Mouse (Mus musculus) kidney, postnatal 0 days (tissue): ENCODE measurements at regions not wholly inside any gene's neighbourhood (a gene's known extent, or its start where the extent isn't known, plus 50 kb on each side); places are given as distances from the start of the nearest gene placed in this dataset.

Source experiments
- ATAC-seq: fragments of 200-750 bp; cut with Nextera tagmentation; replicated peaks from 2 replicates; pipeline ENCODE4 v1.8.0; 2017; ENCODE audit warnings: low read depth, moderate number of reproducible peaks, moderate TSS enrichment, moderate library complexity; ENCODE audit not compliant: low FRiP score
- DNase-seq: peaks from one replicate; pipeline ENCODE4 v3.0.0-alpha.2; 2016; ENCODE audit warnings: low spot score
- H3K27ac ChIP-seq: fragments of 300-500 bp; sonication (generic); 2 replicates; pipeline ENCODE4 v1.5.1; 2014; ENCODE audit warnings: mild to moderate bottlenecking
- H3K27me3 ChIP-seq: fragments of 300-500 bp; sonication (generic); 2 replicates; pipeline ENCODE4 v1.6.1; 2014; ENCODE audit warnings: low read length, mixed read lengths; ENCODE audit not compliant: insufficient read depth
- H3K36me3 ChIP-seq: fragments of 300-500 bp; sonication (generic); 2 replicates; pipeline ENCODE4 v1.6.1; 2014; ENCODE audit warnings: low read length, mixed read lengths; ENCODE audit not compliant: insufficient read depth
- H3K4me1 ChIP-seq: fragments of 300-500 bp; sonication (generic); replicated peaks from 2 replicates; pipeline ENCODE4 v1.6.1; 2014; ENCODE audit warnings: antibody characterized with exemption, low read length, mixed read lengths; ENCODE audit not compliant: insufficient read depth
- H3K4me2 ChIP-seq: fragments of 300-500 bp; sonication (generic); 2 replicates; pipeline ENCODE4 v1.6.1; 2014; ENCODE audit warnings: mild to moderate bottlenecking, low read length, moderate library complexity, mixed read lengths
- H3K4me3 ChIP-seq: fragments of 300-500 bp; sonication (generic); replicated peaks from 2 replicates; pipeline ENCODE4 v1.5.1; 2014; ENCODE audit warnings: low read depth, low read length
- H3K9ac ChIP-seq: fragments of 300-500 bp; sonication (generic); 2 replicates; pipeline ENCODE4 v1.6.1; 2014; ENCODE audit warnings: low read depth, low read length
- H3K9me3 ChIP-seq: fragments of 300-500 bp; sonication (generic); replicated peaks from 2 replicates; pipeline ENCODE4 v1.6.1; 2016; ENCODE audit warnings: low read length, inconsistent platforms, mixed read lengths
- CTCF ChIP-seq: IDR thresholded peaks from 2 replicates; pipeline ENCODE4 v1.5.1; 2016; ENCODE audit warnings: antibody characterized with exemption, low read depth, mild to moderate bottlenecking, moderate library complexity
- WGBS: fragments of 180-500 bp; shearing (Covaris S2); extraction: QIAGEN DNeasy Blood & Tissue Kit; methylation state at CpG from one replicate; pipeline ENCODE4 v1.1.7; 2014; 5-methylcytosine and 5-hydroxymethylcytosine counted together

DNA sequence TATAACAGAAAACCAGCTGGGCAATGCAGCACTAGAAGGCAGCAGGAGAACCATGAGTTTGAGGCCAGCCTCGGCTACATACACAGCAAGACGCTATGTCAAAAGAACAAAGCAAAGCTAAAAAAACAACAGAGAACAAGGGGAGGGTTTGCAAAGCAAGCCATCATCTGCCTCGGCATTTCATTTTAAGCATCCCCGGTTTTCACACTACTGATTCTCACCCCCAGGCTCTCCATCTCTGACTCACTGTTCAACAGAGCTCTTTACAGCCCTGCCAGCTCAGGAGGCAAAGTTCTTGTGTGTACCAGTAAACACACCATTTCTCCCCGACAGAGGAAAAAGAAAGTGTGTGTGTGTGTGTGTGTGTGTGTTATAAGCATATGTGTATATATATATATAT, 571.6 kb upstream of the Gm10131 start:
- H3K27ac ChIP-seq: no peak overlapping the region
- no peaks in the 10 kb centered on the region for H3K4me1 ChIP-seq
- H3K27me3 ChIP-seq: no peaks in the 10 kb centered on the region
- ATAC-seq (no peak), DNase-seq (no peak)
- H3K36me3 ChIP-seq: no peaks in the 10 kb centered on the region
- H3K9me3 ChIP-seq: no peaks in the 10 kb centered on the region
- H3K9ac ChIP-seq: no peak overlapping the region
- no peak overlapping the region for H3K4me3 ChIP-seq
- no peak for TF ChIP-seq CTCF
- 81% methylated on average over 5 of the region's 5 CpGs for WGBS
- no peak overlapping the region for H3K4me2 ChIP-seq

DNA sequence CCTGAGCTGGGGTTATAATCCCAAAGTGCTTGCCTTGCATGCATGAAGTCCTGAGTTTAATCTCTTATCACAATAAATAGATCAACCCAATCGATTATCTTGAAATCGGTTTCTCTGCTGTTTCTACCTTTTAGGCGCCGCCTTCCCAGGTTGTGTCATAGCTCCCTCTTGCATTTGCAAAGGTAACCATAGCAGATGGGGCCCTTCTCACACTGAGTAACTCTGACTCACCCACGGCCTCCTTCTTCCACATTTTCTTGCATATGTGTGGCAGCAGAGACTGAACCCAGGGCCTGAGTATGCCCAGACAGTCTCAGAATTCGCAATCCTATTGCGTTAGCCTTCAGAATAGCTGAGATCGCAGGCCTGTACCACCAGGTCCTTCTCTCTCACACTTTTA, 570.7 kb upstream of the Gm10131 start:
- Histone ChIP-seq H3K4me3 (no peak overlapping the region), H3K27me3 (no peaks in the 10 kb centered on the region), H3K9me3 (no peaks in the 10 kb centered on the region), H3K4me1 (no peaks in the 10 kb centered on the region), H3K27ac (no peak overlapping the region), H3K9ac (no peak overlapping the region), H3K4me2 (no peak overlapping the region), H3K36me3 (no peaks in the 10 kb centered on the region)
- ATAC-seq (no peak), DNase-seq (no peak)
- no peak for TF ChIP-seq CTCF
- WGBS: 97% methylated on average over 8 of the region's 8 CpGs

- Histone ChIP-seq H3K36me3 (no peaks in the 10 kb centered on the region), H3K27ac (peak overlapping the region; percentile 31; the same call in 1 of the 2 replicates), H3K4me1 (no peaks in the 10 kb centered on the region), H3K27me3 (no peaks in the 10 kb centered on the region), H3K9ac (no peak overlapping the region), H3K4me3 (no peak overlapping the region), H3K9me3 (no peaks in the 10 kb centered on the region), H3K4me2 (peak overlapping the region; percentile 35; the same call in 1 of the 2 replicates)
- DNase-seq (peak; percentile 55), ATAC-seq (no peak)
- no peak for TF ChIP-seq CTCF
- WGBS: 28% methylated on average over 14 of the region's 14 CpGs
Measured at GRCm38 (mm10) chr8:34679565-34680291, 568.2 kb upstream of the Gm10131 start.

DNA sequence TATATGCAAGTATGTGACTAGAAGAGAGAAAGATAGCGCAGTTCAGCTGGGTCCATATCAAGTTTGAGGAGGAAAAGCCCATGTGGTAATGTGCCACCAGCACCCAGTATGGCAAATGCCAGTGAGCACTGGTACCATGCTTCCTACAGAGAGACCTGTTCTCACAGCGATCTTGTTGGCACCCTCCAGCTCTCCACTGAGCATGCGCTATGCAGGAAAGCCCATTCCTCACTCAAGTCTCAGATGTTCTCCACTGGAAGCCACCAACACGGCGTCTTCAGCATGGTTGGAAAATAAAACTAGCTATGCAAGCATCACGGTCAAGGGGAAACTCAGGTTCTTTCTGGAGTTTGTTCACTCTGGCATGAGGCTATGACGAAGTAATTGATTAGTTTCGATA, 567.3 kb upstream of the Gm10131 start:
- 96% methylated on average over 8 of the region's 8 CpGs for WGBS
- DNase-seq (no peak), ATAC-seq (no peak)
- no peak for TF ChIP-seq CTCF
- Histone ChIP-seq H3K4me3 (no peak overlapping the region), H3K9ac (no peak overlapping the region), H3K27me3 (no peaks in the 10 kb centered on the region), H3K36me3 (no peaks in the 10 kb centered on the region), H3K4me1 (no peaks in the 10 kb centered on the region), H3K27ac (no peak overlapping the region), H3K4me2 (no peak overlapping the region), H3K9me3 (no peaks in the 10 kb centered on the region)

DNA sequence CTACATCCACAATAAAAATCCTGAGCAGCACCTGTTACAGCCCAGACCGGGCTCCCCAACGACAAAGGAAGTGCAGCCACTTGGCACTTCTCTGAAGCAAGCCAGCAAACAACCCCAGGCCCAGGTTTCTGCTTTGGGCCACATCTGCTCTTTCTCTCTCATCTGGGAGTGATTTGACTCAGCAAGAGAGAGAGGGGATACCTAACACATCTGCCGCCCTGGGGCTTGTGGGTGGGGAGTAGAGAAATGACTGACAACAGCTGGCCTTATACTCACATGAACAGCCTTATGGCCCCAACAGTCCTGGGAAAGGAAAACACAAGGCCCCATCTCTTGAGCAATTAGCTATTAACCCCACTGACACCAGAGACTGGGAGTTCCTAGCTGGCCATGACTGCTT, 560.2 kb upstream of the Gm10131 start:
- Histone ChIP-seq H3K4me2 (no peak overlapping the region), H3K27ac (no peak overlapping the region), H3K36me3 (no peaks in the 10 kb centered on the region), H3K4me1 (peaks cover 9% of the 10 kb centered on the region; the same call in 1 of the 2 replicates), H3K4me3 (no peak overlapping the region), H3K9me3 (no peaks in the 10 kb centered on the region), H3K27me3 (no peaks in the 10 kb centered on the region), H3K9ac (no peak overlapping the region)
- no peak for TF ChIP-seq CTCF
- 19% methylated on average over 3 of the region's 3 CpGs for WGBS
- DNase-seq (peak; percentile 33), ATAC-seq (no peak)

GRCm38 (mm10) chr8:34670930-34671715, 559.6 kb upstream of the Gm10131 start:
- H3K27ac ChIP-seq: no peak overlapping the region
- no peak overlapping the region for H3K4me3 ChIP-seq
- TF ChIP-seq CTCF: no peak
- DNase-seq (peak; percentile 12), ATAC-seq (no peak)
- no peaks in the 10 kb centered on the region for H3K27me3 ChIP-seq
- peaks cover 9% of the 10 kb centered on the region; the same call in 1 of the 2 replicates for H3K4me1 ChIP-seq
- H3K9ac ChIP-seq: no peak overlapping the region
- H3K9me3 ChIP-seq: no peaks in the 10 kb centered on the region
- H3K36me3 ChIP-seq: no peaks in the 10 kb centered on the region
- WGBS: 25% methylated on average over 4 of the region's 4 CpGs
- no peak overlapping the region for H3K4me2 ChIP-seq
